Mouse (Mus musculus): ENCODE data around the gene Poc1a. TPM values are rescaled to one million over a fixed set of nuclear protein-coding genes. Genes with fewer than 3 reads are reported as not detected.

The Poc1a gene
- polyA plus RNA-seq, 1 experiment: 20.6 TPM

DNA sequence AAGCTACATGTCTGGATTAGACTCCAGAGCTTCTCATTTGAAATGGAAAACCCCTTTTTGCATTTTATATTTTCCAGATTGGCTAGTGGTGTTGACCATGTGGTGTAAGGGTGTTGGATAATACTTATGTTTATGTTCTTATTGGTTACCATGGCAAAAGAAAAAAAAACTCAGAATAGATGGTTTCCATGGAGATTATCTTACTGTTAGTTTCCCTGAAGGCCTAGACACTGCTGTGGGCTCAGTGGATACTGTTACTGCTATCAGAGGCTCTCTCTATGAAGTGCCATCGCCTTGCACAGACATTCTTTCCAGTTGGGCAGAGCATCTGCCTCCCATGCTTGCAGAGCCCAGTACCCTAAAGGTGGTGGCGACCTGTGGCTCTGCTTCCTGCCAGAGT lies 37.2 kb downstream of the Poc1a start:
- Histone ChIP-seq H3K4me3 (ENCODE audit: insufficient read depth, poor library complexity, severe bottlenecking) (no peak overlapping the region), H3K79me3 (ENCODE audit: low read depth) (no peaks in the 10 kb centered on the region), H3K36me3 (ENCODE audit: control insufficient read depth, insufficient read depth) (no peaks in the 10 kb centered on the region), H3K79me2 (ENCODE audit: control insufficient read depth, insufficient read depth) (no peaks in the 10 kb centered on the region), H3ac (ENCODE audit: control insufficient read depth, insufficient read length, low read depth) (no peak overlapping the region), H3K27me3 (ENCODE audit: control insufficient read depth, insufficient read depth, insufficient read length) (no peaks in the 10 kb centered on the region)
- TF ChIP-seq CEBPB (IDR thresholded peaks at IDR 0.05; ENCODE audit: low read depth) (no peak), USF1 (IDR thresholded peaks at IDR 0.05; ENCODE audit: low read depth) (no peak), FOSL1 (IDR thresholded peaks at IDR 0.05; ENCODE audit: insufficient read depth, low read length, poor library complexity, severe bottlenecking) (no peak), MYOG (IDR thresholded peaks at IDR 0.05; ENCODE audit: control insufficient read depth, extremely low read depth, insufficient read length) (no peak), MAX (IDR thresholded peaks at IDR 0.05) (no peak), MYOD1 (IDR thresholded peaks at IDR 0.05; ENCODE audit: control insufficient read depth, insufficient read length, low read depth) (no peak), CTCF (IDR thresholded peaks at IDR 0.05; ENCODE audit: control insufficient read depth, insufficient read depth, insufficient read length) (no peak)

DNA sequence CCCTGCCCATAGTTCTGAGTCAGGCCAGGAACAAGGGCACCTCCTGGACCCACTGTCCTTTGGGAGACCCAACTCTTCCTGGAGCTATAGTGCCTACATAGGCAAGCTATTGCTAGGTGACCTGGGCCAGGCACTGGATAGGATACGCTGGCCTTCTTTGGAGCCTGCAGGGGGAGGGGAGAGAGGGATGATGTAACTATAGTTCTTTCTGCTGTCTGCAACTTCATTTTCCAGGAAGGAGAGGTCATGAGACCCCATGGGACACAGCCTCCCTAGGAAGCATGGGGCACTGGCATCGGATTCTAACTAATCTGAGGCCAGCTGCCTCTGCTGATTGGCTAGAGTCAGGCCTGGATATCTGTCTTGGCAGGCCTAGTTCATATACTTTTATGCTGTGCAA lies 38.2 kb downstream of the Poc1a start:
- no peaks in the 10 kb centered on the region for H3K36me3 ChIP-seq (ENCODE audit: control insufficient read depth, insufficient read depth)
- no peaks in the 10 kb centered on the region for H3K79me2 ChIP-seq (ENCODE audit: control insufficient read depth, insufficient read depth)
- no peaks in the 10 kb centered on the region for H3K79me3 ChIP-seq (ENCODE audit: low read depth)
- no peak overlapping the region for H3K4me3 ChIP-seq (ENCODE audit: insufficient read depth, poor library complexity, severe bottlenecking)
- no peak overlapping the region for H3ac ChIP-seq (ENCODE audit: control insufficient read depth, insufficient read length, low read depth)
- H3K27me3 ChIP-seq (ENCODE audit: control insufficient read depth, insufficient read depth, insufficient read length): no peaks in the 10 kb centered on the region
- no peak for TF ChIP-seq USF1 (IDR thresholded peaks at IDR 0.05; ENCODE audit: low read depth)
- TF ChIP-seq MYOG (IDR thresholded peaks at IDR 0.05; ENCODE audit: control insufficient read depth, extremely low read depth, insufficient read length): no peak
- TF ChIP-seq FOSL1 (IDR thresholded peaks at IDR 0.05; ENCODE audit: insufficient read depth, low read length, poor library complexity, severe bottlenecking): no peak
- no peak for TF ChIP-seq MAX (IDR thresholded peaks at IDR 0.05)
- TF ChIP-seq MYOD1 (IDR thresholded peaks at IDR 0.05; ENCODE audit: control insufficient read depth, insufficient read length, low read depth): no peak
- no peak for TF ChIP-seq CEBPB (IDR thresholded peaks at IDR 0.05; ENCODE audit: low read depth)
- no peak for TF ChIP-seq CTCF (IDR thresholded peaks at IDR 0.05; ENCODE audit: control insufficient read depth, insufficient read depth, insufficient read length)

DNA sequence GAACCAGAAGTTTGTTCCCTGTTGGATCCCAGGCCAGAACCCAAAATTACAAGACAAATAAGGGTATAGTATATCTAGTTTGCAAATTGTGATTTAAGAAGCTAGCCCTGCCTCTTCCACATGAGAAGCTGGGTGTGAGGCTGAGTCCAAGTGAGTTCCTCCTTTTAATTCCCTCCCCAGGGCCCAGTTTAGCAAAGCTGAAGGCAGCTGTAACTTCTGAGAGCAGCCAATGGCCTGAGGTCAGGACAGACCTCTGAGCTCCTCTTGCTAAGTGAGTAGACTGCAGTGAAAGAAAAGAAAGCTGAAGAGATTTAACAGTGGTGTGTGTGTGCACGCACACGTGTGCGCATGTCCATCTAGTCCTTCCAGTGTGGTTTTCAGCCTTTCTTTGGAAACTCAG lies 41.6 kb downstream of the Poc1a start:
- Histone ChIP-seq H3K79me3 (ENCODE audit: low read depth) (no peaks in the 10 kb centered on the region), H3ac (ENCODE audit: control insufficient read depth, insufficient read length, low read depth) (no peak overlapping the region), H3K36me3 (ENCODE audit: control insufficient read depth, insufficient read depth) (no peaks in the 10 kb centered on the region), H3K4me3 (ENCODE audit: insufficient read depth, poor library complexity, severe bottlenecking) (no peak overlapping the region), H3K27me3 (ENCODE audit: control insufficient read depth, insufficient read depth, insufficient read length) (no peaks in the 10 kb centered on the region), H3K79me2 (ENCODE audit: control insufficient read depth, insufficient read depth) (no peaks in the 10 kb centered on the region)
- TF ChIP-seq CEBPB (IDR thresholded peaks at IDR 0.05; ENCODE audit: low read depth) (no peak), MYOD1 (IDR thresholded peaks at IDR 0.05; ENCODE audit: control insufficient read depth, insufficient read length, low read depth) (no peak), USF1 (IDR thresholded peaks at IDR 0.05; ENCODE audit: low read depth) (no peak), CTCF (IDR thresholded peaks at IDR 0.05; ENCODE audit: control insufficient read depth, insufficient read depth, insufficient read length) (no peak), MAX (IDR thresholded peaks at IDR 0.05) (no peak), MYOG (IDR thresholded peaks at IDR 0.05; ENCODE audit: control insufficient read depth, extremely low read depth, insufficient read length) (no peak), FOSL1 (IDR thresholded peaks at IDR 0.05; ENCODE audit: insufficient read depth, low read length, poor library complexity, severe bottlenecking) (no peak)

DNA sequence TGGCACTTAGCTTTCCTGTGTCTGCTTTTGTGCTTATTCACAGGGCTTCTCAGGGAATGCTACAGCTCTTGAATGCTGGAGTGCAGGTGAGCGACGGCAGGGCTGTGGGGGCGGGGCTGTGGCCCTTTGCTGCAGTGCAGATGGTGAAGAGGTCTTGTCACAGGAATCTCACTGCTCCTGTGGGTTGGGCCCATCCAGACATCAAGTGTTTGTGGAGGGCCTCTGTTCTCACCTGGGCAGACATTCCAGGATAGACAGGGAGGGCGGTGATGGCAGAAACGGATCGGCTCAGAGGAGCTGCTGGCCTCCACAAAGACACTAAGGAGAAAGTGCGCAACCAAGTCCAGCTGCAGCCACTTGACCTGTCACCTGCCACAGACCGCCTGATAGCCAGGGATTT lies 45.4 kb downstream of the Poc1a start:
- no peak overlapping the region for H3K4me3 ChIP-seq (ENCODE audit: insufficient read depth, poor library complexity, severe bottlenecking)
- H3K79me3 ChIP-seq (ENCODE audit: low read depth): no peaks in the 10 kb centered on the region
- H3ac ChIP-seq (ENCODE audit: control insufficient read depth, insufficient read length, low read depth): no peak overlapping the region

DNA sequence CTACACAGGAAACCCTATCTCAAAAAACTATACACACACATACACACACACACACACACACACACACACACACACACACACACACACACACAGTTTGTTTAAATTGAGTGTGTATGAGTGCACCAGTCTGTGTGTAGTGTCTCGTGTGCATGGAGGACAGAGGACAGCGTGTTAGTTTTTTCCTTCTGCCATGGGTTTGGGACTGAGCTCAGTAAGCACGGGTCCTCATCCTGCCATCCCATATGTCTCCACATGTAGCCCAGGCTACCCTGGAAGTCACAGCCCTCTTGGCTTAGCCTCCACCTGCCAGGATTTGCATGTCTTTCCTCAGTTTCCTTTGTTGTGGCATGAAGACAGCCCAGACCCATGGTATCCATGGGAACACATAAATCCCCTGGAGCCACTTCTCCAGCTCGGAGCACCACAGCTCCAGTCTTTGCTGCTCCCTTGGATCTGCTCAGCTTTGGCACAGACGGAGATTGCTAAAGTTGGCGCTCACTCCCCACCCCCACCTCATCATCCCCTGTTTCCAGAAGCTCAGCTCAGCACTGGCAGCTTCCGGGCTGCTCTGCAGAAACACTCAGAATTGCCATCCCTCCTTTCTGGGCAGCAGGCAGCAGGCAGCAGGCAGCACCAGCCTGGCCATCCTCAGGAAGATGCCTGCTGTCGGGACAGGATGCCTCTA lies 46.4 kb downstream of the Poc1a start:
- H3K27me3 ChIP-seq (ENCODE audit: control insufficient read depth, insufficient read depth, insufficient read length): no peaks in the 10 kb centered on the region
- no peak for TF ChIP-seq MYOD1 (IDR thresholded peaks at IDR 0.05; ENCODE audit: control insufficient read depth, insufficient read length, low read depth)
- no peak for TF ChIP-seq FOSL1 (IDR thresholded peaks at IDR 0.05; ENCODE audit: insufficient read depth, low read length, poor library complexity, severe bottlenecking)
- no peak for TF ChIP-seq MYOG (IDR thresholded peaks at IDR 0.05; ENCODE audit: control insufficient read depth, extremely low read depth, insufficient read length)
- TF ChIP-seq CTCF (IDR thresholded peaks at IDR 0.05; ENCODE audit: control insufficient read depth, insufficient read depth, insufficient read length): no peak
- no peak for TF ChIP-seq MAX (IDR thresholded peaks at IDR 0.05)
- no peak for TF ChIP-seq CEBPB (IDR thresholded peaks at IDR 0.05; ENCODE audit: low read depth)
- no peak for TF ChIP-seq USF1 (IDR thresholded peaks at IDR 0.05; ENCODE audit: low read depth)
- H3K79me2 ChIP-seq (ENCODE audit: control insufficient read depth, insufficient read depth): no peaks in the 10 kb centered on the region
- no peaks in the 10 kb centered on the region for H3K79me3 ChIP-seq (ENCODE audit: low read depth)
- no peak overlapping the region for H3ac ChIP-seq (ENCODE audit: control insufficient read depth, insufficient read length, low read depth)
- H3K36me3 ChIP-seq (ENCODE audit: control insufficient read depth, insufficient read depth): no peaks in the 10 kb centered on the region
- no peak overlapping the region for H3K4me3 ChIP-seq (ENCODE audit: insufficient read depth, poor library complexity, severe bottlenecking)

More for the DNA sequence above, 45.4 kb downstream of the Poc1a start:
- Histone ChIP-seq H3K79me2 (ENCODE audit: control insufficient read depth, insufficient read depth) (no peaks in the 10 kb centered on the region), H3K27me3 (ENCODE audit: control insufficient read depth, insufficient read depth, insufficient read length) (no peaks in the 10 kb centered on the region), H3K36me3 (ENCODE audit: control insufficient read depth, insufficient read depth) (no peaks in the 10 kb centered on the region)
- TF ChIP-seq FOSL1 (IDR thresholded peaks at IDR 0.05; ENCODE audit: insufficient read depth, low read length, poor library complexity, severe bottlenecking) (no peak), CTCF (IDR thresholded peaks at IDR 0.05; ENCODE audit: control insufficient read depth, insufficient read depth, insufficient read length) (no peak), USF1 (IDR thresholded peaks at IDR 0.05; ENCODE audit: low read depth) (no peak), MYOD1 (IDR thresholded peaks at IDR 0.05; ENCODE audit: control insufficient read depth, insufficient read length, low read depth) (no peak), MAX (IDR thresholded peaks at IDR 0.05) (no peak), MYOG (IDR thresholded peaks at IDR 0.05; ENCODE audit: control insufficient read depth, extremely low read depth, insufficient read length) (no peak), CEBPB (IDR thresholded peaks at IDR 0.05; ENCODE audit: low read depth) (no peak)
